Comparison of ENCODE assay signal across 10 mouse cellular contexts in genomic region chr1:138837786-138838743, GRCm38 (mm10). TPM values are rescaled to one million over a fixed set of nuclear protein-coding genes. Genes with fewer than 3 reads are reported as not detected.
A peak's percentile ranks its signal among the peaks of the same experiment; 100 is the strongest.
DNase-seq lines count a peak whose midpoint lies in the region; ATAC-seq and TF ChIP-seq lines count a peak whose summit lies in the region.
"Had no signal": no experiment of that assay in that cellular context is flagged by ENCODE, and none has a peak within 500 bp of the region (broad histone marks: within the 10 kb centered on the region; RNA-seq: fewer than 3 reads in every experiment).

No protein-coding gene starts in this region.

- peaks cover 81% of the 10 kb centered on the region for H3K27me3 ChIP-seq in heart, postnatal 0 days (ENCODE audit: control insufficient read depth, insufficient read depth, low read length)
- peaks cover 63% of the 10 kb centered on the region for H3K27me3 ChIP-seq in hindbrain, embryonic 11.5 days (ENCODE audit: control insufficient read depth, insufficient read depth, low read length)
- H3K27me3 ChIP-seq in midbrain, embryonic 16.5 days (ENCODE audit: control insufficient read depth, insufficient read depth, low read depth, low read length), result peaks cover 23% of the 10 kb centered on the region

- no peak overlapping the region for H3K9ac ChIP-seq in heart, postnatal 0 days (replicated peaks; ENCODE audit: low read depth, low read length)
- H3K9ac ChIP-seq in hindbrain, embryonic 11.5 days (ENCODE audit: low read depth, low read length), result no peak overlapping the region; the same call in 1 of the 2 replicates
- peak overlapping the region; percentile 74 for H3K9ac ChIP-seq in midbrain, embryonic 16.5 days (ENCODE audit: low read depth, low read length)

- no peak for ATAC-seq in heart, postnatal 0 days (ENCODE audit: insufficient read depth, low read depth)
- ATAC-seq in hindbrain, embryonic 11.5 days (ENCODE audit: low FRiP score), result no peak
- ATAC-seq in midbrain, embryonic 16.5 days, result no peak
- ATAC-seq in inflammation-experienced regulatory T-cells, adult 6 months, result no peak

- H3K4me3 ChIP-seq in heart, postnatal 0 days (ENCODE audit: low read depth, low read length), result 0 out of 2 replicates have a peak overlapping the region, but pooled peaks have one; percentile 3
- H3K4me3 ChIP-seq in hindbrain, embryonic 11.5 days (ENCODE audit: low read depth, low read length), result peak overlapping the region; percentile 14; the same call in 1 of the 2 replicates
- H3K4me3 ChIP-seq in midbrain, embryonic 16.5 days (ENCODE audit: low read depth, low read length), result peak overlapping the region; percentile 50

- DNase-seq in heart, postnatal 0 days (ENCODE audit: low spot score), result no peak
- no peak for DNase-seq in heart, postnatal 36 days
- peak; percentile 73 for DNase-seq in Muller cell, postnatal 12 days (ENCODE audit: inconsistent ontology term)
- peak; percentile 60 for DNase-seq in hindbrain, embryonic 11.5 days (ENCODE audit: low spot score)
- DNase-seq in cerebellum, postnatal 4 days (ENCODE audit: low spot score in 2 of 2), result no peak
- DNase-seq in MN1 (ENCODE audit: low spot score), result no peak
- DNase-seq: cerebellum, adult 11 months; kidney, adult 9 months had no signal

- H3K9me3 ChIP-seq in heart, postnatal 0 days (replicated peaks; ENCODE audit: control insufficient read depth, low read length), result no peaks in the 10 kb centered on the region
- no peaks in the 10 kb centered on the region for H3K9me3 ChIP-seq in hindbrain, embryonic 11.5 days (ENCODE audit: control insufficient read depth, low read length)
- no peaks in the 10 kb centered on the region for H3K9me3 ChIP-seq in midbrain, embryonic 16.5 days (replicated peaks; ENCODE audit: control insufficient read depth, low read length, poor library complexity, severe bottlenecking)

- TF ChIP-seq CTCF in heart, postnatal 0 days (IDR thresholded peaks at IDR 0.05; ENCODE audit: low read depth), result no peak

- H3K27ac ChIP-seq in heart, postnatal 0 days (ENCODE audit: low read depth), result no peak overlapping the region
- no peak overlapping the region for H3K27ac ChIP-seq in hindbrain, embryonic 11.5 days (ENCODE audit: low read depth, low read length)
- H3K27ac ChIP-seq in midbrain, embryonic 16.5 days (ENCODE audit: low read length), result peak overlapping the region; percentile 94

- no peaks in the 10 kb centered on the region for H3K36me3 ChIP-seq in heart, postnatal 0 days (replicated peaks; ENCODE audit: control insufficient read depth, insufficient read depth, low read length)
- H3K36me3 ChIP-seq in hindbrain, embryonic 11.5 days (ENCODE audit: control insufficient read depth, insufficient read depth, low read length), result no peaks in the 10 kb centered on the region
- no peaks in the 10 kb centered on the region for H3K36me3 ChIP-seq in midbrain, embryonic 16.5 days (ENCODE audit: control insufficient read depth, insufficient read depth, low read length)

- no peaks in the 10 kb centered on the region for H3K4me1 ChIP-seq in heart, postnatal 0 days (ENCODE audit: control insufficient read depth, insufficient read depth)
- H3K4me1 ChIP-seq in hindbrain, embryonic 11.5 days (replicated peaks; ENCODE audit: control insufficient read depth, insufficient read depth, low read length), result peaks cover 2% of the 10 kb centered on the region; the same call in 1 of the 2 replicates
- no peaks in the 10 kb centered on the region for H3K4me1 ChIP-seq in midbrain, embryonic 16.5 days (ENCODE audit: control insufficient read depth, insufficient read depth, low read length)

- no peak overlapping the region for H3K4me2 ChIP-seq in heart, postnatal 0 days (ENCODE audit: low read depth, low read length)
- peak overlapping the region; percentile 15; the same call in 1 of the 2 replicates for H3K4me2 ChIP-seq in hindbrain, embryonic 11.5 days (replicated peaks; ENCODE audit: low read depth, low read length)
- H3K4me2 ChIP-seq in midbrain, embryonic 16.5 days (ENCODE audit: low read length), result peak overlapping the region; percentile 71

- intact Hi-C loops in heart, postnatal 36 days (cut with DNase I), result loop anchor here (5.0 kb wide), 1 partner anchor 511 kb away; no protein-coding TSS in a partner anchor

- 25% methylated on average over 27 of the region's 27 CpGs for WGBS in heart, postnatal 0 days
- WGBS in hindbrain, embryonic 11.5 days, result 9% methylated on average over 27 of the region's 27 CpGs
- WGBS in midbrain, embryonic 16.5 days, result 10% methylated on average over 27 of the region's 27 CpGs

- TF ChIP-seq EP300 in heart, postnatal 0 days (IDR thresholded peaks at IDR 0.05; ENCODE audit: low read depth), result no peak

RNA-seq across cellular contexts. Expression of gene Lhx9, which starts 10.3 kb away (rescaled TPM):
- total RNA-seq in heart, postnatal 0 days (2014; rRNA removed; ENCODE audit: low replicate concordance), result not detected in 2 replicates
- 0.05 TPM in 2 replicates for polyA plus RNA-seq in heart, postnatal 0 days (2015; fragmentation: Nextera tagmentation; extraction: Ambion mirVana)
- not detected for total RNA-seq in heart, postnatal 36 days (2021)
- polyA plus RNA-seq in hindbrain, embryonic 11.5 days (2014; fragmentation: Nextera tagmentation; extraction: Ambion mirVana), result 31.4 and 32.1 TPM in 2 replicates
- polyA plus RNA-seq in midbrain, embryonic 16.5 days (2015; fragmentation: Nextera tagmentation; extraction: Ambion mirVana), result 127 and 159 TPM in 2 replicates
- polyA plus RNA-seq in inflammation-experienced regulatory T-cells, adult 6 months (2017; shearing (Covaris generic)), result under 1 TPM in 2 of 3 experiments, not detected in 1; 0.20 to 0.25 TPM

RNA-seq across cellular contexts. Expression of gene 2310009B15Rik, which starts 18.6 kb away (rescaled TPM):
- 30.8 and 43.9 TPM in 2 replicates for total RNA-seq in heart, postnatal 0 days (2014; rRNA removed; ENCODE audit: low replicate concordance)
- 42.7 and 48.2 TPM in 2 replicates for polyA plus RNA-seq in heart, postnatal 0 days (2015; fragmentation: Nextera tagmentation; extraction: Ambion mirVana)
- 10 to 100 TPM; 10.8 to 15.2 TPM for total RNA-seq in heart, postnatal 36 days (2021)
- polyA plus RNA-seq in hindbrain, embryonic 11.5 days (2014; fragmentation: Nextera tagmentation; extraction: Ambion mirVana), result 42.4 and 44.6 TPM in 2 replicates
- polyA plus RNA-seq in midbrain, embryonic 16.5 days (2015; fragmentation: Nextera tagmentation; extraction: Ambion mirVana), result 35.9 and 36.3 TPM in 2 replicates
- 10 to 100 TPM; 11.9 to 18.4 (median 14.3) TPM for polyA plus RNA-seq in inflammation-experienced regulatory T-cells, adult 6 months (2017; shearing (Covaris generic))

Comparison
In these comparisons a context has a peak if more than half of its experiments do, and no peak if none do; other contexts are left out.
1. DNase-seq: peak in Muller cell, postnatal 12 days (single experiment) and hindbrain, embryonic 11.5 days (single experiment); none in heart, postnatal 0 days (single experiment), heart, postnatal 36 days (0 of 2), cerebellum, postnatal 4 days (0 of 2) and MN1 (single experiment).
2. RNA of gene Lhx9, which starts 10.3 kb away (polyA plus RNA-seq): 127 to 159 TPM in midbrain, embryonic 16.5 days and 31.4 to 32.1 TPM in hindbrain, embryonic 11.5 days; 0.20 to 0.25 TPM in inflammation-experienced regulatory T-cells, adult 6 months and 0.05 TPM in heart, postnatal 0 days; every median in the first group is over 10 times any median in the second.
3. Peak in every context shown above with its lines, with median percentiles within 50 percentile points of each other: H3K4me3 ChIP-seq.